Mouse (Mus musculus) heart, postnatal 36 days (tissue): ENCODE measurements around the gene Syt11. TPM values are rescaled to one million over a fixed set of nuclear protein-coding genes. Genes with fewer than 3 reads are reported as not detected.
A peak's percentile ranks its signal among the peaks of the same experiment; 100 is the strongest.
"Not testable (repeated sequence)": the region's sequence is repeated elsewhere in the genome, so short reads cannot be mapped to it uniquely, and the experiment has no call there.

Experiments used
- DNase-seq, 2 experiments: peaks; one replicate each; pipeline ENCODE4 v3.0.0; 2021 to 2022
- intact Hi-C: fragments of 180-260 bp; cut with DNase I; formaldehyde crosslinking; loops from one replicate; pipeline ENCODE4 v1.15.1; 2025
- total RNA-seq, 2 experiments: library from RNA; stranded (reverse); gene quantifications; 2 replicates each; pipeline ENCODE4 v1.2.3; 2021

Syt11 gene
- total RNA-seq, 2 experiments from 2014 or later, result 6.2 to 7.0 TPM

DNA sequence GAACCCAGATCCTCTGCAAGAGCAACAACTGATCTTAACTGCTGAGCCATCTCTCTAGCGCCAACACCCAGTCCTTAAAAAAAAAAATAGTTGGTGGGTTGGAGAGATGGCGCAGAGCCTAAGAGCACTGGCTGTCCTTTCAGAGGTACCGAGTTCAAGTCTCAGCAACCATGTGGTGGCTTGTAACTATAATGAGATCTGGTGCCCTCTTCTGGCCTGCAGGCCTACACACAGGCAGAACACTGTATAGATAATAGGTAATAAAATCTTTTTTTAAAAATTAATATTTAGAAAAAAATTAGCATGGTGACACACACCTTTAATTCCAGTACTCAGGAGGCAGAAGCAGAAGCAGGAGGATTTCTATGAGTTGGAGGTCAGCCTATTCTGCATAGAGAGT, 34.8 kb downstream of the Syt11 start:
- no peak for DNase-seq
- intact Hi-C loops, result no loop called here

DNA sequence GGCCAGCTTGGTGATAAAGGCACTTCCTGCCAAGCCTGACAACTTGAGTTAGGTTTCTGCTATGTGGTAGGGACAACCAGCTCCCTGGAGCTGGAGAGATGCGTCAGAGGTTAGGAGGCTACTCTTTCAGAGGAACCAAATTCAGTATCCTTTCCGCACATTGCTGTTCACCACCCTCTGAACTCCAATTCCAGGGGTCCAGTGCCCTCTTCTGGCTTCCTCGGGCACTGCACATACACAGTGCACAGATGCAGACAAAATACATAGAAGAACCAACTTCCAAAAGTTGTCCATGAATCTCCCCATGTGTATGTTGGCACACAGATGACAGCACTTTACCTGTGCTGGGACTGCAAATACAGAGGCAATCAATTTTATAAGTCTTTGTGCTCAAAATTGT, 36.3 kb downstream of the Syt11 start:
- DNase-seq, result peak; percentile 77 to 84
- intact Hi-C loops, result loop anchor here (2.0 to 5.0 kb wide), 3 partner anchors 61 to 146 kb away; partner anchors contain the start of gene Arhgef2

DNA sequence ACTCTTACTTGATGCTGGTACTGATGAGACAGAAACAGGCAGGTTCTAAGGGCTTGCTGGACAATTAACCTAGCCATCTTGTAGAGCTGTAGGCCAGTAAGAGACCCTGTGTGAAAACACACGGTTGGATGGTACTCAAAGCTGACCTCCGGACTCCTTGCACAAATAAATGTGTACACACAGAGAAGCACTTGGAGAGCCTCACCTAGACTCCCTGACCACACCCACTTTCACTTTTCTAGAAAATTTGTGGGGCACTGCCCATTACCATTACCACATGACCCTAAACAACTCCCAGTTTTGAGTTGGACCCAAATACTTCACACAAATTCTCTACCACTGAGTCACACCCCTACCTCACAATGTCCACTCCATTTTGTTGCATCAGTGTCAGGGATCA, 38.4 kb downstream of the Syt11 start:
- intact Hi-C loops, result loop anchor here (5.0 kb wide), 2 partner anchors 59 to 129 kb away; partner anchors contain the start of gene Arhgef2
- DNase-seq, result no peak

DNA sequence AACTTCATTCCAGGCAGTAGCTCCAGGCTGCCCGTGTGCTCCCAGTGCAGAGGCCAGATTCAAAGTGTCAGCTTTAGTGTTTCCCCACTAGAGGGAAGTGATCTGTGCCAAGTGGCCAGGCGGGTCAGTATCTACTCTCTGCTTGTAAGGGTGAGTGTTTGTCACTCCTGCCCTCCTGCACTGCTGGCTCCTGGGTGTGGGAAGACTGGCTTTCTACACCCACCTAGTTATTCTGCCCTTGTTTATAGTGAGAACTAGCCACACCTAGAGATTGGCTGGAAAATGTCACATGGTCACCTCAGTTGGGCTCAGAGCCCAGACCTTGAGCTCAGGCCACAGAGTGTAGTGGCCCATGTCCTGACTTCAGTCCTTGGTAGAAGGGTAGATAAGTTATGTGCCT, 55.9 kb downstream of the Syt11 start:
- DNase-seq, result peak; percentile 53 to 63
- intact Hi-C loops, result loop anchor here (5.0 kb wide), 1 partner anchor 42 kb away; no protein-coding TSS in a partner anchor

DNA sequence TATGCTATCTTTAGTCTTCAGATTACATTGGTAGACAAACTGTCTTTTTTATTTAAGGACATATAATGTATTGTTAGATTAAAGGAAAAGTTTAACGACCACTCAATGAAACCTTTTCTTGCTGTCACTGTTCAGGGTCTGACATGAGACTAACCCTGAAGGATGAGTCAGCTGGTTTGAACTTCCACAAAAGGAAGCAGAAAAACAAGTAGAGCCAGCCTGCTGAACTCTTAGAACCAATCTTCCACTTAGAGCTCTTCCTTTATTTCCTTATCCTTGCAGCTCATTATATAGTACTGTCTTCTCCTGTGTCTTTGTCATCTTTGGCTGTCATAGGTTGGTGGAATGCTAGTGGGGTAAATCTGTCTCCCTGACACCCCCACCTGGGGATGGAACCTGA, 57.1 kb downstream of the Syt11 start:
- intact Hi-C loops, result loop anchor here (2.0 to 5.0 kb wide), 2 partner anchors 31 to 41 kb away; no protein-coding TSS in a partner anchor
- DNase-seq, result no peak

DNA sequence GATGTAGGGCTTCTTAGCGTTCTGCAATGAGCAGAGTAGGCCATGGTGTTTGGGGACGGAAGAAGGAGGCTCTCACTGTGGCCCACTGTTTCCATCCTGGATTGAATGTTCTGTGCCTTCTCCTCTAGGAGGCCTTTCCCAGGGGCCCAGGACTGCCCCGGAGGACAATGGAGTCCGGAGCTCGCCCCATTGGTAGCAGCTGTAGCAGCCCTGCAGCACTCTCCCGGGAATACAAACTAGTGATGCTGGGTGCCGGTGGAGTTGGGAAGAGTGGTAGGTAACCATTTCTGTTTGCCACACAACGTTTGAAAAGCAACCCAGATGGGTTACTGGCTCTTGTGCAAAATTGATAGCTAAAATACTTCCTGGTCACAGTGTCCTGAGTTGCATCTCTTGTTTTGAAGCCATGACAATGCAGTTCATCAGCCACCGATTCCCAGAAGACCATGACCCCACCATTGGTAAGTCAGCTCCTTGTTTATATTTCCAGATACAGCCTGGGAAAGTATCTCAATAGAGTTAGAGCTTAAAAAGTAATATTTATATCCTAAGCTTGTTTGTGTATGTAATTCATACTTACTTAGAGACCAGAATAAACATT, 57.7 kb downstream of the Syt11 start:
- DNase-seq, result no peak
- intact Hi-C loops, result loop anchor here (2.0 to 5.0 kb wide), 2 partner anchors 30 to 40 kb away; no protein-coding TSS in a partner anchor

DNA sequence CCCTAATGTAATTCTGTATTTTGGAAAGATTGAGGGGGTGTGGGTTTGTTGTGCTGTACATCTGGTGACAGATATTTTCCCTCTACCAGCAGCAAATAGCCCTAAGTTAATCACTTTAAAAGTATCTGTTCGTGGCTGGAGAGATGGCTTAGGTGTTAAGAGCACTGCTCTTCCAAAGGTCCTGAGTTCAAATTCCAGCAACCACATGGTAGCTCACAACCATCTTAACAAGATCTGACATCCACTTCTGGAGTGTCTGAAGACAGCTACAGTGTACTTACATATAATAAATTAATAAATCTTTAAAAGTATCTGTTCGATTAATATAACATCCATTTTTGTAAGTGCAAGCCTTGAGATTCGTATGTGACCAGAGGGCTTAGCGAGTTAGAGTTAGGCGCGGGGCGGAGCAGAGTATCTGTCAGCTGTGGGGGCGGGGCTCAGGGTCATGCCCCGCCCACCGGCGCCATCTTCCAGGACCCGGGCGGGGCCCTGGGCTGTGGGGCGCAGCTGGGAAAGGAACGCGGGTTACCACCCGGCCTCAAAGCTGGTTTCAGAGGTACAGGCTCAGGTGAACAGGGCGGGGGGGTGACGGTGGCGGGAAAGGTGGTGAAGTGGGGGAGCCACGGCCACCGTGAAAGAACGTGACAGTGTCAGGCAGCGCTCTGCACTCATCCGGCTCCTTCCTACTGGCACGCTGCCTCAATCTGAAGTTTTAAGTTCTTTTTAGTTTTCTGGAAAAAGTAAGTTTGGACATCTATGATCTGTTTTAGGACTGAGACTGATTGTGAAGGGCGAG, 58.4 kb downstream of the Syt11 start, which contains the start of gene Rit1:
TSS of gene Rit1 (plus strand) at position 440 of the 799 bp plus-strand sequence.
- DNase-seq, result peak; percentile 85 to 88
- intact Hi-C loops, result loop anchor here (2.0 to 5.0 kb wide), 2 partner anchors 30 to 39 kb away; no protein-coding TSS in a partner anchor

DNA sequence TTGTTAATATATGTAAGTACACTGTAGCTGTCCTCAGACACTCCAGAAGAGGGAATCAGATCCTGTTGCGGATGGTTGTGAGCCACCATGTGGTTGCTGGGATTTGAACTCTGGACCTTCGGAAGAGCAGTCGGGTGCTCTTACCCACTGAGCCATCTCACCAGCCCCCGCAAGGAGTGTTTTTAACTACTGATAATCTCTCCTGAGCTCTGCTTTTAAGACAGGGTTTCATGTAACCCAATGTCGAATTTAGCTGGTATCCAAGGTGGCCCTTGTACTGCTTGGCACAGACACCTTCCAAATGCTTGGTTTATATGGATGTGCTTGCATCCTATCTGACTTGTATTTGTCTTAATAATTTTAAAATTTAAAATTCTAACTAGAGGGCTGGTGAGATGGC, 59.2 kb downstream of the Syt11 start:
- DNase-seq, result not testable (repeated sequence)
- intact Hi-C loops, result loop anchor here (2.0 to 5.0 kb wide), 2 partner anchors 29 to 38 kb away; no protein-coding TSS in a partner anchor

DNA sequence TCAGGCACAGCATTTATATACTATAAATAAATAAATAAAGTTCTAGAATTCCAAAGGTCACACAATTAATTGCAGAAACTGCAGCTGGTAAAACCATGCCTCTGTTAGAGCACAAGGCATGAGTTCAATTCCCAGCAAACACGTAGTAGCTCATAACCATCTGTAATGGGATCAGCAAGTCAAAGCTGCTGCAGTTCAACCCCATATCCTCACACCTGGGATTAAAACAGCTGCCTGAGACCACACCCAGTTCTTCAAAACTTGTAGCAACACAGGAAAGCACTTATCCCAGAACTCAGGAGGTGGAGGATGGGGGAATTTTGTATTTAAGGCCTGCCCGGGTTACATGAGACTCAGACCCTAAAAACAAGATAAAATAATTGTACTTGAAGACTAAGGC, 60.2 kb downstream of the Syt11 start:
- DNase-seq, result no peak
- intact Hi-C loops, result loop anchor here (5.0 kb wide), 1 partner anchor 37 kb away; no protein-coding TSS in a partner anchor

DNA sequence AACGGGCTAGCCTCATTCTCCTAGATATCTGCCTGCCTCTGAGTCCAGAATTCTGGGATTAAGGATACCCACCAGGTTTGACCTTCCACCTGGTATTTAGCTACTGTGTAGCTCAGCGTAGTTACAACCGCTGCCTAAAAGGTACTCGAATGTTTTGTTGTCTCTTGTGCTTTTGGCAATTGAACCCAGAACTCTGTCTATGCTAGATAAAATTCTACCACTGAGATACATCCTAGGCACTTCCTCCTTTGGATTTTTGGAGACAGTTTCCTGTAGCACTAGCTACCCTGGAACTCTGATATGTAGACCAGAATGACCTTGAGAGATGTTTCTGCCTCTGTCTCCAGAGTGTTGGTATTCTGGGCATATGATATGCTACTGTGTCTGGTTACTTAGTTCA, 61.3 kb downstream of the Syt11 start:
- intact Hi-C loops, result no loop called here
- DNase-seq, result no peak

DNA sequence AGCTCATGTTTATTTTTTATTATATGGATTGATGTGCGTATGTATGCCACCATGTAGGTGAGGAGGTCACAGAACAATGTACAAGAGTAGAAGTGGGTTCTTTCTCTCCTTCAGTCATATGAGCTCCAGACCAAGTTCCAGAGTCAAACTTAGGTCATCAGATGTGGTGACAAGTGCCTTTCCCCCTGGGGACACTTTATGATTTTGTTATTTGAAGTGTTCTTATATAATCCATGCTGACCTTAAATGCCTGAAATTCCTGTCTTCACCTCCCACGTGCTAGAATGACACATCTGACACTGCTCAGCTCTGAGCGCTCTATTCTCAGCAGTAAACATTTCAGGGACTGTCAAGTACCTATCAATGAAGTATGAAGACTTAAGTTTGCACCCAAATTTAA, 73.7 kb downstream of the Syt11 start:
- intact Hi-C loops, result no loop called here

DNA sequence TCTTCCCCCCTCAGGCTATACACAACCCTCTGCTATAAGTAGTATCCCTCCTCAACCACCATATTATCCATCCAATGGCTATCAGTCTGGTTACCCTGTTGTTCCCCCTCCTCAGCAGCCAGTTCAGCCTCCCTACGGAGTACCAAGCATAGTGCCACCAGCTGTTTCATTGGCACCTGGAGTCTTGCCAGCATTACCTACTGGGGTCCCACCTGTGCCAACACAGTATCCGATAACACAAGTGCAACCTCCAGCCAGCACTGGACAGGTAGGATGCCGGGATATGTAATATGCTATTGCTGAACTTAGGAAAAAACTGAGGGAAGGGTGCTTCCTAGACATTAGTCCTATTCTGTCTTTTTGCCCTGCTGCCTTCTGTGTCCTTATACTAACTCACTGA, 74.7 kb downstream of the Syt11 start:
- no peak for DNase-seq
- intact Hi-C loops, result no loop called here

More for the DNA sequence above, 73.7 kb downstream of the Syt11 start:
- DNase-seq, result no peak

DNA sequence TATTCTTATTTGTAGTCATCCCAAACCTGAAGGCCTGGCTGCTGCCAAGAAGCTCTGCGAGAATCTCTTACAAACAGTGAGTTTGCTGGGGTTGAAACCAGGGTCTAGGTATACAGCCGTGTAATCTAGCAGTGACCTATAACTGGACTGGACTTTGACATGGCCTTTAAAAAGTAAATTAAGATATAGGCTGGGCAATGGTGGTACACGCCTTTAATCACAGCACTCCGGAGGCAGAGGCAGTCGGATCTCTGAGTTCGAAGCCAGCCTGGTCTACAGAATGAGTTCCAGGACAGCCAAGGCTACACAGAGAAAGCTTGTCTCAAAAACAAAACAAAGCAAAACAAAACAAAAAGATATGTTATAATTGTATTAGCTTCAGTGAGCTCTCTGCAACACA, 76.1 kb downstream of the Syt11 start:
- DNase-seq, result no peak
- intact Hi-C loops, result no loop called here

DNA sequence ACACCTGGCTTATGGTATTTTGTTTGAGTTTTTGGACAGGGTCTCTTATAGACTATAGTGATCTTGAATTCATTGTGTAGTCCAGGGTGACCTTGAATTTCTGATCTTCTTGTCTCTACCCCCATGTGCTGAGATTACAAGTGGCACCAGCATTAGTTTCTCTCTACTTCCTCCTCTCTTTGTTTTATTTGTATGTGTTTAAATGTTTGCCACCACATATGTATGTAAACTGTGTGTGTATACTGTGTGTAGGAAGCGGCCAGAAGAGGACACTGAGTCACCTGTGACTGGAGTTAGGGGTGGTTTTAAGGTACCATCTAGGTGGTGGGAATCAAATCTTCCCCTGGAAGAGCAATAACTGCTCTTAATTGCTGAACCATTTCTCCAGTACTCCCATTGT, 76.9 kb downstream of the Syt11 start:
- no peak for DNase-seq
- intact Hi-C loops, result no loop called here

DNA sequence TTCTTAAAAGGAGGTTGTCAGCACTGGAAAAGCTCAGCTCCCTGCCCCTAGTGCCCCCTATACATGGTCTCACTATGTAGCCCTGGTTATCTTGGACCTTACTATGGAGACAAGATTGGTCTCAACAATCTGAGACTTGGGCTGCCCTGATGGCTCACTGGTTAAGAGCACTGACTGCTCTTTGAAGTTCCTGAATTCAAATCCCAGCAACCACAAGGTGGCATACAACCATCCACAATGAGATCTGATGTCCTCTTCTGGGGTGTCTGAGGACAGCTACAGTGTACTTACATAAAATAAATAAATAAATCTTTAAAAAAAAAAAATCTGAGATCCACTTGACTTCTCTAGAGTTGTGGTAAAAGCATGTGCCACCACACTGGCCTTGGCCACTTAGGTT, 79.4 kb downstream of the Syt11 start:
- intact Hi-C loops, result no loop called here
- DNase-seq, result no peak

Other genes with a start within 250 kb of the Syt11 start
- under 1 TPM; 0.22 to 0.58 TPM for gene Mex3a, start 242.8 kb downstream of the Syt11 start, total RNA-seq
- not detected for gene Rab25, start 226.9 kb downstream of the Syt11 start, total RNA-seq
- 10 to 100 TPM; 94.6 to 99.1 TPM for gene Lamtor2, start 222.1 kb downstream of the Syt11 start, total RNA-seq
- 10 to 100 TPM; 65.0 to 75.6 TPM for gene Ubqln4, start 221.4 kb downstream of the Syt11 start, total RNA-seq
- gene Ssr2, start 199.3 kb downstream of the Syt11 start, total RNA-seq, result 10 to 100 TPM; 70.7 to 73.8 TPM
- 10 to 100 TPM; 42.2 to 51.1 TPM for gene Arhgef2, start 169.2 kb downstream of the Syt11 start, total RNA-seq
- gene Rxfp4, start 122.0 kb downstream of the Syt11 start, total RNA-seq, result under 1 TPM in 1 of 2 experiments, not detected in 1; 0.22 TPM
- gene Khdc4, start 89.4 kb downstream of the Syt11 start, total RNA-seq, result 10 to 100 TPM; 27.4 to 30.8 TPM
- 10 to 100 TPM; 91.0 to 99.6 TPM for gene Rit1, start 58.3 kb downstream of the Syt11 start, total RNA-seq
- gene Gon4l, start 60.1 kb upstream of the Syt11 start, total RNA-seq, result 10 to 100 TPM; 20.6 to 21.0 TPM
- gene Msto1, start 138.8 kb upstream of the Syt11 start, total RNA-seq, result 10 to 100 TPM; 14.1 to 15.7 TPM
- 10 to 100 TPM; 37.7 to 39.9 TPM for gene Ash1l, start 175.5 kb upstream of the Syt11 start, total RNA-seq
- 100 to 1,000 TPM; 128 to 152 TPM for gene Dap3, start 176.0 kb upstream of the Syt11 start, total RNA-seq